Mouse (Mus musculus): ENCODE measurements around the gene Cdk17. TPM values are rescaled to one million over a fixed set of nuclear protein-coding genes. Genes with fewer than 3 reads are reported as not detected.

Gene Cdk17
- polyA plus RNA-seq, 1 experiment from 2014 or later = 19.2 TPM

DNA sequence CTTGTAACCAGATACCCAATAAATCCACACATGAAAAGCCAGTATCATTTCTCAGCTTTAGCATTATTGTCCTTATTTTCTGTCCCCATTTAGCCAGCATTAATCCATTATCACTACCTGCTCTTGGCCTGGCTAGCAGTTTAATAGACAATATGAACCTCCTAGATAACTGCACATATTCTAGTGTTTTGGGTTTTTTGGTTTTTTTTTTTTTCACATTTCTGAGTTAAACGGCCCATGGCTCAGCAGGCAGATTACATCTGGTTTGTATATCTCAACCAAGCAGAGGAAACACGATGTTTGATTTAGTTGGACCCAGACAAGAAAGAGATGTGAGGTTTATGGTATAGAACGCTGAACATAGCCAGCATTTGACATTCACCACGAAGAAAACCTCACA lies 109.1 kb downstream of the Cdk17 start:
- Histone ChIP-seq H3K4me2 (no peak overlapping the region), H3K27me3 (no peaks in the 10 kb centered on the region), H3K9ac (peak overlapping the region; percentile 32; the same call in 1 of the 2 replicates), H3K4me3 (no peak overlapping the region), H3K36me3 (peaks cover 22% of the 10 kb centered on the region), H3K27ac (peak overlapping the region; percentile 78), H3K4me1 (peaks cover 51% of the 10 kb centered on the region), H3K9me3 (no peaks in the 10 kb centered on the region)
- ATAC-seq (ENCODE audit: insufficient number of reproducible peaks, insufficient read depth, low FRiP score, low TSS enrichment, low read depth) = no peak
- 10% methylated on average over 4 of the region's 4 CpGs for WGBS

DNA sequence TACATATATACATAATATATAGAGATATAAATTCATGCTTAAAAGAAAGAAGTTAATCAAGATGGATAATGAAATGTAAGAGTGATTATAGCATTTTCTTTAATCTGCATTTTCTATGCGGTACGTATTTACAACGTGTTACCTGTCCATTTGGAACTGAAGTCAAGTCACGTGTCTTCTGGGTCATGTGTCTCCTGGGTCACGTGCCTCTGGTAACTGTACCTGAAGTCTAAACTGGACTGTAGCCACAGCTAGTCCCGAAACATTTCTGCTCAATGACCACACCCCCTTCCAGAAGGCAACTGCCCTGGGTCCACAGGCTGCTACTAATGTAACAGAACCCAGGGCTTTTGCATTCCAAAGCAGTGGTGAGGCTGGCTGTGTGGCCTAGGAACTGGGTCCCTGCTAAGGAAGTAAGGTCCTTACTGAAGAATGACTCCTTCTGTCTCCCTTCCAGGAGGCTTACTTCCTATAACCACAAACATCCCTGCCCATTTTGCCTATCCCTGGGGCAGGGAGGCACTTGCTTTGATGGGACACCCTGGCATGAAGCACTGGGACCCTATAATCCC lies 110.3 kb downstream of the Cdk17 start:
- H3K9ac ChIP-seq = no peak overlapping the region
- no peak overlapping the region; the same call in 1 of the 2 replicates for H3K27ac ChIP-seq
- H3K4me3 ChIP-seq = no peak overlapping the region
- 83% methylated on average over 6 of the region's 6 CpGs for WGBS
- H3K4me2 ChIP-seq = no peak overlapping the region
- H3K9me3 ChIP-seq = no peaks in the 10 kb centered on the region
- H3K27me3 ChIP-seq = no peaks in the 10 kb centered on the region
- H3K36me3 ChIP-seq = peaks cover 18% of the 10 kb centered on the region
- ATAC-seq (ENCODE audit: insufficient number of reproducible peaks, insufficient read depth, low FRiP score, low TSS enrichment, low read depth) = no peak
- H3K4me1 ChIP-seq = peaks cover 63% of the 10 kb centered on the region

DNA sequence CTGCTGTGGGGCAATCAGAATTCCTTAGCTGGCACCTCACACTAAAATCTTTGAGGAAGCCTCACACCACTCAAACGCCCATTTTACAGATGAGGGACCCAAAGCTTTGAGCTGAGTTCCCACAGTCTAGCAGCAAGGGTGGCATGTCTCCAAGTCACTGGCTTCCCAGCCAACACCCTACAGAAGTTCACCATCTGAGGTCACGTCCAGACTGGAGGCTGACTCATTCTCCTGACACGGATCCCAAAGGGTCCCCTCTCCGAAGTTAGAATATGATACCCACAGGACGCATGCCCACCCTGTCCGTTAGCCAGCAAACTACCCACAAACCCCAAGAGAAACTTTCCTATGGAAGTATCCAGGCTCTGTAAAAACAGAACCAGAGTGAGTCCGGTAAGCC lies 111.2 kb downstream of the Cdk17 start:
- 75% methylated on average over 7 of the region's 7 CpGs for WGBS
- Histone ChIP-seq H3K4me2 (no peak overlapping the region), H3K4me3 (no peak overlapping the region), H3K9ac (no peak overlapping the region), H3K4me1 (peaks cover 72% of the 10 kb centered on the region), H3K27me3 (no peaks in the 10 kb centered on the region), H3K9me3 (no peaks in the 10 kb centered on the region), H3K27ac (peak overlapping the region; percentile 13; the same call in 1 of the 2 replicates), H3K36me3 (peaks cover 14% of the 10 kb centered on the region; the same call in 1 of the 2 replicates)
- ATAC-seq (ENCODE audit: insufficient number of reproducible peaks, insufficient read depth, low FRiP score, low TSS enrichment, low read depth) = no peak

DNA sequence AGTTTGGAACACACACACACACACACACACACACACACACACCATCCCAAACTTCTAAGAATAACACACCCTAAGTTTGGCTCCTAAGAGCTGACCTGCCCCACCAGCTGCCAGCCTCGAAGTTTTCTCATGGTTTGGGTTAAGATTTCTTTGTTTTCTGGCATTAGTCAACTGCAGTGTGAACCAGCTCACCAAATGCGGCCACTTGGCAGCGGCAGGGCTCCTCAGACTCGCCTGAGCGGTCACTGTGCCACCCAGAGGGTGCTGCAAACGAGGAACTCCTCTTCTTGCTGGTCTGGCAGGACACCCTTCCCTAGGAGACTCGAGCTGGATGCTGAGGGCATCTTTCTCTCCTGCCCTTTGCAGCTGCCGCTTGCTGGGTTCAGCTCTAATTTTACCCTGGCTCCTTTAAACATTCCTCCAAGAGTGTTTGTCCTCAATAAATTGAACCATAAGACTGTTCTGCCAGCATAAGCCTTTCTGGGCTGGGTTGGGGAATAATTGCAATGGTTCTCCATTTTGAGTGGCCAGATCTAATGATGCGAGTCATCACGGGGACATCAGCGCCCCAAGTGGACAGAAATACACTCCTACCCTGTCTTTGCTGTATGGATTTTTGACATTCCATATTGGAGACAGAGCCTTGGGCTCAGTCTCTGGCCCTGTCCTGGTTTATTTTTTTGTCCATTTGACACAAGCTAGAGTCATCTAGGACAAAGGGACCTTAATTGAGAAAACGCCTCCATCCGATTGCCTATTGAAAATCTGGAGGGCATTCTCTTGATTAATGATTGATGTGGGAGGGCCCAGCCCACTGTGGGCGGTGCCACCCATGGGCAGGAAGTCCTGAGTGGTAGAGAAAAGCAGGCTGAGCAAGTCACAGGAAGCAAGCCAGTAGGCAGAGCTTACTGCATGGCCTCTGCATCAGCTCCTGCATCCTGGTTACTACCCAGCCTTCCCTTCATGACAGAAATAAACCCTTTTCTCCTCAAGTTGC lies 112.6 kb downstream of the Cdk17 start:
- H3K4me1 ChIP-seq = peaks cover 81% of the 10 kb centered on the region
- ATAC-seq (ENCODE audit: insufficient number of reproducible peaks, insufficient read depth, low FRiP score, low TSS enrichment, low read depth) = no peak
- 82% methylated on average over 14 of the region's 14 CpGs for WGBS

DNA sequence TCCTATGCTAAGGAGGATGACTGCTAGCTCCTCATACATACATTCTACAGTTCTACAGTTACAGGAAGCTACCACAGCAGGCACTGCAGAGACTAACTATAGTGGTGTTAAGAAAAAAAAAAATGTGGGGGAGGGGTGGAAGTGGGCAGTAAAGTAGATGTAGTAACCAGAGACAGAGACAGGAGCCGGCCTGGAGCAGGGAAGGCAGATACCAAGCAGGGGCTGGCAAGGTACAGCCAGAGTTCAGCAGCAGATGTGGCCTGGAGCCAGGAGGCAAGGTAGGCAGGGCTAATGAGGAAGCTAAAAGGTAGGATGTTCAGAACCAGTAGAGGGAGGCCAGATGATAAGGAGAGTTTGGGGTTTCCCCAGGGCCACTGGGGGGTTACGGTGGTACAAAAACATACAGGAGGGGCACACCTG lies 113.6 kb downstream of the Cdk17 start:
- Histone ChIP-seq H3K4me2 (no peak overlapping the region), H3K27me3 (no peaks in the 10 kb centered on the region), H3K9me3 (no peaks in the 10 kb centered on the region), H3K4me3 (no peak overlapping the region), H3K27ac (peak overlapping the region; percentile 24; the same call in 1 of the 2 replicates), H3K4me1 (peaks cover 78% of the 10 kb centered on the region), H3K9ac (no peak overlapping the region), H3K36me3 (peaks cover 19% of the 10 kb centered on the region)
- ATAC-seq (ENCODE audit: insufficient number of reproducible peaks, insufficient read depth, low FRiP score, low TSS enrichment, low read depth) = no peak
- 52% methylated on average over 2 of the region's 2 CpGs for WGBS

More for the DNA sequence above, 112.6 kb downstream of the Cdk17 start:
- Histone ChIP-seq H3K9me3 (no peaks in the 10 kb centered on the region), H3K4me3 (no peak overlapping the region), H3K4me2 (no peak overlapping the region), H3K36me3 (peaks cover 14% of the 10 kb centered on the region; the same call in 1 of the 2 replicates), H3K9ac (no peak overlapping the region), H3K27ac (peak overlapping the region; percentile 16; the same call in 1 of the 2 replicates), H3K27me3 (no peaks in the 10 kb centered on the region)

- Histone ChIP-seq H3K36me3 (peaks cover 30% of the 10 kb centered on the region), H3K4me3 (no peak overlapping the region), H3K27ac (0 out of 2 replicates have a peak overlapping the region, but pooled peaks have one; percentile 51), H3K4me1 (peaks cover 66% of the 10 kb centered on the region), H3K9me3 (no peaks in the 10 kb centered on the region), H3K27me3 (no peaks in the 10 kb centered on the region), H3K9ac (no peak overlapping the region), H3K4me2 (no peak overlapping the region; the same call in 1 of the 2 replicates)
- 64% methylated on average over 25 of the region's 25 CpGs for WGBS
- ATAC-seq (ENCODE audit: insufficient number of reproducible peaks, insufficient read depth, low FRiP score, low TSS enrichment, low read depth) = no peak
These were observed 114.8 kb downstream of the Cdk17 start for GRCm38 (mm10) chr10:93275212-93276136.

DNA sequence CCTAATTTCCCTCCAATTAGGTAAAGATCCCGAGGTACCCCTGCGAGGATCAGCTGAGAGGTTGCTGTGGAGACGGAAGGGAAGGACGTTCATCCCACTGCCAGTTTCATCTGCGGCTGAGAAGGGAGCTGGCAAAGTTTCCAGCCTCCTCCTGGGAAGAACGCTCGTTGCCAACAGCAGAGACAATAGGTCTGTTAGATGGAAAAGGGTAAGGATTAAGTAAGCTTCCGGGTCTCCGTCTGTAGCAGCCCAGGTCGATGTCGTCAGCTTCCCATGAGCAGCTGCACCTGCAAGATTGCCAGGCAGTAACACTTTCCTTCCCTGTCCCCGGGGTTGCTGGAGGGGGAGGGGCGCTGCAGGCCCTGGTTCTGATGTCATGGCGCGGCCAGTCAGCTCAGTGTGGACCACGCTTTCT lies 115.7 kb downstream of the Cdk17 start:
- peak overlapping the region; percentile 33 for H3K4me2 ChIP-seq
- peak overlapping the region; percentile 8; the same call in 1 of the 2 replicates for H3K4me3 ChIP-seq
- 20% methylated on average over 16 of the region's 16 CpGs for WGBS
- H3K4me1 ChIP-seq = peaks cover 60% of the 10 kb centered on the region
- ATAC-seq (ENCODE audit: insufficient number of reproducible peaks, insufficient read depth, low FRiP score, low TSS enrichment, low read depth) = no peak
- H3K27ac ChIP-seq = peak overlapping the region; percentile 1; the same call in 1 of the 2 replicates
- 0 out of 2 replicates have a peak overlapping the region, but pooled peaks have one; percentile 27 for H3K9ac ChIP-seq
- H3K27me3 ChIP-seq = no peaks in the 10 kb centered on the region
- H3K36me3 ChIP-seq = peaks cover 39% of the 10 kb centered on the region
- no peaks in the 10 kb centered on the region for H3K9me3 ChIP-seq

DNA sequence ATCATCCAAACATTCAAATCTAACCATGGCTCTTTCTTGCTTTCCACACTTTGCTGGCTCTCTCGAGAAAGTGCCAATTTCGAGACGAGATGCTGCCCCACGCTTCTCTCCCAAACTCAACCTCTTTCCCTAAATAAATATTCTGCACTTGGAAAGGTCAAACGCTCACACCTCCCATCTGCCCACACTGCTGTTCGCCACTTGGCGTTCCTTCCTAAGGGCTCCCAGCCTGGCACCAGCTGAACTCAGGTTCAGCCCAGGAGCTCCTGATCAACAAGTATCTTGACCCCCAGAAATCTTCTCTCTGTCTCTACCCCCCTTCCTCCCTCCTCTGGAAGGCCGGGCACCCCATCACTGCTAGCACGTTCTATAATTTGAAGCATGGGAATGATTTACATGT lies 116.2 kb downstream of the Cdk17 start:
- Histone ChIP-seq H3K4me2 (peak overlapping the region; percentile 33), H3K36me3 (peaks cover 39% of the 10 kb centered on the region), H3K27me3 (no peaks in the 10 kb centered on the region), H3K4me1 (peaks cover 55% of the 10 kb centered on the region), H3K9ac (peak overlapping the region; percentile 27; the same call in 1 of the 2 replicates), H3K4me3 (no peak overlapping the region), H3K9me3 (no peaks in the 10 kb centered on the region), H3K27ac (peak overlapping the region; percentile 35; the same call in 1 of the 2 replicates)
- no peak; the same call in 1 of the 2 replicates for ATAC-seq (ENCODE audit: insufficient number of reproducible peaks, insufficient read depth, low FRiP score, low TSS enrichment, low read depth)
- WGBS = 60% methylated on average over 9 of the region's 9 CpGs

DNA sequence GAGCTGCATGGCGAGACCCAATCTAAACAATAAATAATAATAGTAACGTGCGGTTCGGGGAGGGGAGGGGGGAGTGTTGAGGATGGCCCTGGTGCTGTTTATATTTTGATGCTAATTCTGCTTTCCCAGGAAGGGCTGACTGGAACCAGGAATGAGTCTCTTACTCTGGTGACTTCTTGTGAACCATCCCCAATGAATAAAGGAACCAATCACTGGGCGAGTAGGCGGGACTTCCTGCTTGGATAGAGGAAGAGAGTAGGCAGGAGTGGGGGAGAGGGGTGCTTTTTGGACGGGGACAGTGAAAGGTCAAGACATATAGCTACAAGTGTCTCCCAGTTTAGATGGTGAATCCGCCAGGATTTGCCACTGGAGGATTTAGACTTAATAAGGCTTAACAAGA lies 117.7 kb downstream of the Cdk17 start:
- Histone ChIP-seq H3K27ac (no peak overlapping the region), H3K27me3 (no peaks in the 10 kb centered on the region), H3K4me3 (no peak overlapping the region), H3K9ac (no peak overlapping the region), H3K4me1 (peaks cover 42% of the 10 kb centered on the region), H3K4me2 (no peak overlapping the region), H3K36me3 (peaks cover 35% of the 10 kb centered on the region), H3K9me3 (no peaks in the 10 kb centered on the region)
- ATAC-seq (ENCODE audit: insufficient number of reproducible peaks, insufficient read depth, low FRiP score, low TSS enrichment, low read depth) = no peak
- 84% methylated on average over 8 of the region's 8 CpGs for WGBS

DNA sequence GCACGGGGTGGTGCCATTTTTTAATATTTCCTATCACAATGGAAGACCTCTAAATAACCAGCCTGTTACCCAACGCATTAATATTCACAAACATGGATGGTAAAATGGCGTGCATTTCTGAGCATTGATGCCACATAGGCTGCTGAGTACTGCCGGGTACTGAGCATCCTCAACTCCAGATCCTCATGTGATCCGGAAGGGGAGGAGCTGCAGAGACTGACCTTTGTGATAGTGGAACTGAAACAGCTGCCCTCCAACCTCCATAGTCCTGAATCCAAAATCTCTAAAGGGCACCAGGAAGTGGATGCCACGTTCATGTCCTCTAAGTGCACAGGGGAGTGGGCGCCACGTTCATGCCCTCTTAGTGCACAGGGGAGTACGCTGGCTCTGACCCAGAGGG lies 118.4 kb downstream of the Cdk17 start:
- Histone ChIP-seq H3K9ac (no peak overlapping the region), H3K27me3 (no peaks in the 10 kb centered on the region), H3K4me1 (peaks cover 37% of the 10 kb centered on the region), H3K27ac (no peak overlapping the region), H3K4me3 (no peak overlapping the region), H3K4me2 (no peak overlapping the region), H3K36me3 (peaks cover 42% of the 10 kb centered on the region), H3K9me3 (no peaks in the 10 kb centered on the region)
- 91% methylated on average over 9 of the region's 9 CpGs for WGBS
- ATAC-seq (ENCODE audit: insufficient number of reproducible peaks, insufficient read depth, low FRiP score, low TSS enrichment, low read depth) = no peak

GRCm38 (mm10) chr10:93280586-93280985 lies 119.9 kb downstream of the Cdk17 start:
- Histone ChIP-seq H3K4me2 (no peak overlapping the region), H3K36me3 (peaks cover 48% of the 10 kb centered on the region), H3K4me3 (no peak overlapping the region), H3K9me3 (no peaks in the 10 kb centered on the region), H3K27me3 (no peaks in the 10 kb centered on the region), H3K9ac (no peak overlapping the region), H3K4me1 (peaks cover 22% of the 10 kb centered on the region), H3K27ac (no peak overlapping the region)
- WGBS = 87% methylated on average over 12 of the region's 12 CpGs
- no peak for ATAC-seq (ENCODE audit: insufficient number of reproducible peaks, insufficient read depth, low FRiP score, low TSS enrichment, low read depth)
